Mouse (Mus musculus): ENCODE data around the gene Entpd1.

DNA sequence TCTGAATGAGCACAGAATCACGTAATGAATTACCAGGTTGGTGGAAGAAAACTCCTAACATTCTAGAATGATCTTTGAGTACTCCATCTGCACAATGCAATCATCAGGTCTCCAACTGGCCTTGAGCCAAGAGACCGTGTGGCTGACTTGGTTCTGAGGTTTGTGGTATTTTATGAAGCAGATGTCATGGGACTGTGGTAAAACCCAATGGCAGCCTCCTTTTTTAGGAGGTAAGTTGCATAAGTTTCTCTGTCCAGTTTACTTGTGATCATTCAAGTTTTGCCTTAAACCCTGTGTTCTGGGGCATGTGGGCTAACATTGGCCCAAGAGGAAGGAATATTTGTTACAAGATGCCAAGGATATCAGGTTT, 176.5 kb downstream of the Entpd1 start:
- TF ChIP-seq MAFK (IDR thresholded peaks at IDR 0.05; ENCODE audit: insufficient read depth, low read depth, low read length), result no peak
- no peak for TF ChIP-seq ZC3H11A (IDR thresholded peaks at IDR 0.05; ENCODE audit: borderline replicate concordance, low read depth, low read length)

All from ES-E14 (cell line).